In the genomic region with DNA sequence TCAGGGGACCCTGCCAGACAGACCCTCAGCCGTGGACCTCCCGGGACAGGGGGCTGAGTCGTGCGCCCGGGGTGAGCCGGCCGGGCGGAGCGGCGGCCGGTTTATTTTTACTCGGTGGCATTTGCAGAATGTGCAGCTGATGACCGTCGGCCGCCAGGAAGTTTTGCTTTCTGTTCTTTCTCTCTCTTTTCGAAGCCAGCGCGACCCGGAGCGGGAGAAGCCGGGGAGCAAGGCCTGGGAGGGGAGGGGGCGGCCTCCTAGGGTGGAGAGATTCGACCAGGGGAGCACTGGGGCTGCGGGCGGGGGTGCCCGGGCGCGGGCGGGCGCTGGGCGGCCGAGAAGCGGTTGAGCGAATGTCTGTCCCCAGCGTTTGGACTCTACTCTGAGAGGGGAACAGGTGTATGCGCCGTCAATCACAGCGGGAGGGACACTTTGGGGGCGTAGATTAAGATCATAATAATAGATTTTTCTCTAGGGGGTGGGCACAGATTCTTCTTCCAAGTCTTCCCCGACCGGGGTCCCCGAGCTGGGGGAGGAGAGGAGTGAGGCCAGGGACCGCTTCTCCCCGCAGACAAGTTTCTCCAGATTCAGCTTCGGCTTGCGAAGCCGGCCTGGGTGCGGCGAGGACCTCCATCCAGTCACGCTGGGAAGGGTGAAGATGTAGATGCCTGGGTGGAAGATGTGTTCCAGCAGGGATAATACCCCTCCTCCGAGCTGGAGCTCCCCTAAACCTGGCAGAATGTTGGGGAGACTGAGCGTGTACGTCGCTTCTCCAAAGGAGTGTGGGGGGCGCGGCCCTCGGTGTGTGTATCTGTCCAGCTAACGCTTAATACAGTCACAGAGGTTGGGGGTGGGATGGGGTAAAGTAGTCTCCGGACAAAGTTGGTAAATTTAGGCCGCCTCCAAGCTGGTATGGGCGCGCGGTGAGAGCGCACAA, we compare ENCODE assay signal across 7 mouse cellular contexts. TPM values are rescaled to one million over a fixed set of nuclear protein-coding genes. Genes with fewer than 3 reads are reported as not detected.
DNase-seq lines count a peak whose midpoint lies in the region; ATAC-seq and TF ChIP-seq lines count a peak whose summit lies in the region.

No protein-coding gene starts in this region.

- peak overlapping the region; percentile 44 for H3K4me3 ChIP-seq in embryonic facial prominence, embryonic 11.5 days (ENCODE audit: low read depth, low read length)
- H3K4me3 ChIP-seq in heart, postnatal 0 days (ENCODE audit: low read depth, low read length): peak overlapping the region; percentile 98
- peak overlapping the region; percentile 54 for H3K4me3 ChIP-seq in limb, embryonic 14.5 days (replicated peaks; ENCODE audit: low read length)
- peak overlapping the region; percentile 55 for H3K4me3 ChIP-seq in neural tube, embryonic 13.5 days

- no peak for TF ChIP-seq CTCF in heart, postnatal 0 days (IDR thresholded peaks at IDR 0.05; ENCODE audit: low read depth)

- H3K4me2 ChIP-seq in embryonic facial prominence, embryonic 11.5 days (ENCODE audit: low read depth, low read length): peak overlapping the region; percentile 84
- peak overlapping the region; percentile 78 for H3K4me2 ChIP-seq in heart, postnatal 0 days (ENCODE audit: low read depth, low read length)
- H3K4me2 ChIP-seq in limb, embryonic 14.5 days (replicated peaks; ENCODE audit: low read depth, low read length, severe bottlenecking): peak overlapping the region; percentile 97
- H3K4me2 ChIP-seq in neural tube, embryonic 13.5 days: peak overlapping the region; percentile 86

- peaks cover 15% of the 10 kb centered on the region for H3K4me1 ChIP-seq in embryonic facial prominence, embryonic 11.5 days (ENCODE audit: control insufficient read depth, insufficient read depth, low read length)
- H3K4me1 ChIP-seq in heart, postnatal 0 days (ENCODE audit: control insufficient read depth, insufficient read depth): peaks cover 27% of the 10 kb centered on the region
- H3K4me1 ChIP-seq in limb, embryonic 14.5 days (ENCODE audit: control insufficient read depth, insufficient read depth, low read length): peaks cover 29% of the 10 kb centered on the region
- H3K4me1 ChIP-seq in neural tube, embryonic 13.5 days (replicated peaks): peaks cover 75% of the 10 kb centered on the region

- WGBS in embryonic facial prominence, embryonic 11.5 days: under 1% methylated on average over 63 of the region's 64 CpGs
- 1% methylated on average over 59 of the region's 64 CpGs for WGBS in heart, postnatal 0 days
- WGBS in limb, embryonic 14.5 days: under 1% methylated on average over 44 of the region's 64 CpGs
- 1% methylated on average over 63 of the region's 64 CpGs for WGBS in neural tube, embryonic 13.5 days

- peak overlapping the region; percentile 35 for H3K9ac ChIP-seq in embryonic facial prominence, embryonic 11.5 days (replicated peaks; ENCODE audit: low read length)
- peak overlapping the region; percentile 94 for H3K9ac ChIP-seq in heart, postnatal 0 days (replicated peaks; ENCODE audit: low read depth, low read length)
- peak overlapping the region; percentile 43; the same call in 1 of the 2 replicates for H3K9ac ChIP-seq in limb, embryonic 14.5 days (ENCODE audit: low read depth, low read length, severe bottlenecking)
- H3K9ac ChIP-seq in neural tube, embryonic 13.5 days: peak overlapping the region; percentile 79

- H3K27ac ChIP-seq in embryonic facial prominence, embryonic 11.5 days (replicated peaks; ENCODE audit: low read depth, low read length): no peak overlapping the region
- H3K27ac ChIP-seq in heart, postnatal 0 days (ENCODE audit: low read depth): peak overlapping the region; percentile 97
- no peak overlapping the region for H3K27ac ChIP-seq in limb, embryonic 14.5 days (replicated peaks; ENCODE audit: low read depth, low read length)
- H3K27ac ChIP-seq in neural tube, embryonic 13.5 days (replicated peaks): peak overlapping the region; percentile 84

- no peaks in the 10 kb centered on the region for H3K9me3 ChIP-seq in embryonic facial prominence, embryonic 11.5 days (replicated peaks; ENCODE audit: control insufficient read depth, low read length)
- no peaks in the 10 kb centered on the region for H3K9me3 ChIP-seq in heart, postnatal 0 days (replicated peaks; ENCODE audit: control insufficient read depth, low read length)
- no peaks in the 10 kb centered on the region for H3K9me3 ChIP-seq in limb, embryonic 14.5 days (ENCODE audit: control insufficient read depth, low read length)
- H3K9me3 ChIP-seq in neural tube, embryonic 13.5 days: no peaks in the 10 kb centered on the region

- ATAC-seq in embryonic facial prominence, embryonic 11.5 days (replicated peaks; ENCODE audit: insufficient number of reproducible peaks, low FRiP score, low TSS enrichment, low read depth): 0 out of 2 replicates have a peak, but pooled peaks have one; percentile 12
- ATAC-seq in heart, postnatal 0 days (ENCODE audit: insufficient read depth, low read depth): peak; percentile 21
- ATAC-seq in limb, embryonic 14.5 days (ENCODE audit: low FRiP score, low read depth): no peak
- no peak for ATAC-seq in neural tube, embryonic 13.5 days (ENCODE audit: low read depth)
- no peak for ATAC-seq in monocyte, adult 5-6 weeks (replicated peaks; ENCODE audit: insufficient number of reproducible peaks, low FRiP score, low TSS enrichment, poor library complexity, severe bottlenecking)

- TF ChIP-seq EP300 in heart, postnatal 0 days (IDR thresholded peaks at IDR 0.05; ENCODE audit: low read depth): no peak

- peaks cover 42% of the 10 kb centered on the region for H3K27me3 ChIP-seq in embryonic facial prominence, embryonic 11.5 days (ENCODE audit: control insufficient read depth, insufficient read depth, low read length)
- H3K27me3 ChIP-seq in heart, postnatal 0 days (ENCODE audit: control insufficient read depth, insufficient read depth, low read length): no peaks in the 10 kb centered on the region
- peaks cover 78% of the 10 kb centered on the region for H3K27me3 ChIP-seq in limb, embryonic 14.5 days (ENCODE audit: control insufficient read depth, insufficient read depth, low read length)
- peaks cover 87% of the 10 kb centered on the region for H3K27me3 ChIP-seq in neural tube, embryonic 13.5 days

- H3K36me3 ChIP-seq in embryonic facial prominence, embryonic 11.5 days (replicated peaks; ENCODE audit: control insufficient read depth, insufficient read depth, low read depth, low read length): no peaks in the 10 kb centered on the region
- no peaks in the 10 kb centered on the region for H3K36me3 ChIP-seq in heart, postnatal 0 days (replicated peaks; ENCODE audit: control insufficient read depth, insufficient read depth, low read length)
- H3K36me3 ChIP-seq in limb, embryonic 14.5 days (ENCODE audit: control insufficient read depth, insufficient read depth, low read length): no peaks in the 10 kb centered on the region
- H3K36me3 ChIP-seq in neural tube, embryonic 13.5 days: no peaks in the 10 kb centered on the region

- peak; percentile 54 for DNase-seq in adrenal gland, adult 2 months
- no peak for DNase-seq in embryonic facial prominence, embryonic 11.5 days (ENCODE audit: low spot score)
- DNase-seq in heart, postnatal 0 days (ENCODE audit: low spot score): no peak
- no peak for DNase-seq in limb, embryonic 14.5 days (ENCODE audit: low spot score)
- DNase-seq in left cerebral cortex, postnatal 14 days (ENCODE audit: low spot score in 2 of 2): no peak

- no peak for TF ChIP-seq POLR2A in limb, embryonic 14.5 days (IDR thresholded peaks at IDR 0.05; ENCODE audit: borderline replicate concordance, extremely low read depth, insufficient read depth, insufficient read length)

- intact Hi-C loops in left cerebral cortex, postnatal 14 days (cut with DNase I): no loop called here

RNA-seq across cellular contexts. Expression of a gene that starts 1.9 kb away (rescaled TPM):
- total RNA-seq in adrenal gland, adult 2 months (2021): 1 to 10 TPM; 4.3 to 7.4 TPM
- 5.5 and 7.9 TPM in 2 replicates for polyA plus RNA-seq in adrenal gland, adult 2 months (2012; rRNA removed)
- polyA plus RNA-seq in embryonic facial prominence, embryonic 11.5 days (2014; fragmentation: Nextera tagmentation; extraction: Ambion mirVana): 1.1 and 2.9 TPM in 2 replicates
- total RNA-seq in heart, postnatal 0 days (2014; rRNA removed; ENCODE audit: low replicate concordance): 42.6 and 45.4 TPM in 2 replicates
- 13.7 and 16.4 TPM in 2 replicates for polyA plus RNA-seq in heart, postnatal 0 days (2015; fragmentation: Nextera tagmentation; extraction: Ambion mirVana)
- polyA plus RNA-seq in limb, embryonic 14.5 days (2012; rRNA removed): 7.4 and 9.2 TPM in 2 replicates
- 5.2 and 5.5 TPM in 2 replicates for polyA plus RNA-seq in limb, embryonic 14.5 days (2014; fragmentation: Nextera tagmentation; extraction: Ambion mirVana)
- polyA plus RNA-seq in neural tube, embryonic 13.5 days (2015; fragmentation: Nextera tagmentation; extraction: Ambion mirVana): 16.2 and 17.3 TPM in 2 replicates
- total RNA-seq in monocyte, adult 5-6 weeks (2017): 3.6 to 9.8 TPM (median 7.5 TPM) in 3 replicates
- 1 to 10 TPM; 1.1 to 1.6 TPM for total RNA-seq in left cerebral cortex, postnatal 14 days (2021)

Comparison
In these comparisons a context has a peak if more than half of its experiments do, and no peak if none do; other contexts are left out.
1. ATAC-seq: peak in embryonic facial prominence, embryonic 11.5 days (single experiment) and heart, postnatal 0 days (single experiment); none in limb, embryonic 14.5 days (single experiment), neural tube, embryonic 13.5 days (single experiment) and monocyte, adult 5-6 weeks (single experiment).
2. H3K27ac ChIP-seq: peak in heart, postnatal 0 days (single experiment) and neural tube, embryonic 13.5 days (single experiment); none in embryonic facial prominence, embryonic 11.5 days (single experiment) and limb, embryonic 14.5 days (single experiment).
3. H3K4me3 ChIP-seq: peak in every context shown above with its lines; median percentile 98 in heart, postnatal 0 days; 55 in neural tube, embryonic 13.5 days; 54 in limb, embryonic 14.5 days; 44 in embryonic facial prominence, embryonic 11.5 days.
4. H3K9ac ChIP-seq: peak in every context shown above with its lines; median percentile 94 in heart, postnatal 0 days; 79 in neural tube, embryonic 13.5 days; 43 in limb, embryonic 14.5 days; 35 in embryonic facial prominence, embryonic 11.5 days.
5. Peak in every context shown above with its lines, with median percentiles within 50 percentile points of each other: H3K4me2 ChIP-seq.